8 mouse cellular contexts compared by ENCODE assay signal in genomic region chr12:55492941-55493340, GRCm38 (mm10). TPM values are rescaled to one million over a fixed set of nuclear protein-coding genes. Genes with fewer than 3 reads are reported as not detected.
A peak's percentile ranks its signal among the peaks of the same experiment; 100 is the strongest.
DNase-seq lines count a peak whose midpoint lies in the region; ATAC-seq and TF ChIP-seq lines count a peak whose summit lies in the region.

No protein-coding gene starts in this region.

- 2% methylated on average over 12 of the region's 12 CpGs for WGBS in heart, embryonic 15.5 days
- WGBS in kidney, postnatal 0 days, result under 1% methylated on average over 12 of the region's 12 CpGs
- 3% methylated on average over 12 of the region's 12 CpGs for WGBS in midbrain, embryonic 15.5 days

- TF ChIP-seq CTCF in cortical plate, adult 2 months (IDR thresholded peaks at IDR 0.05; ENCODE audit: extremely low read depth, insufficient read depth, low read length), result no peak
- no peak for TF ChIP-seq CTCF in kidney, postnatal 0 days (IDR thresholded peaks at IDR 0.05; ENCODE audit: low read depth)

- peak overlapping the region; percentile 99 for H3K9ac ChIP-seq in heart, embryonic 15.5 days
- H3K9ac ChIP-seq in kidney, postnatal 0 days (ENCODE audit: low read depth, low read length), result peak overlapping the region; percentile 99
- peak overlapping the region; percentile 93 for H3K9ac ChIP-seq in midbrain, embryonic 15.5 days

- H3K27ac ChIP-seq in heart, embryonic 15.5 days, result peak overlapping the region; percentile 100
- peak overlapping the region; percentile 100; the same call in 1 of the 2 replicates for H3K27ac ChIP-seq in cortical plate, adult 2 months (ENCODE audit: insufficient read depth, low read length)
- peak overlapping the region; percentile 100 for H3K27ac ChIP-seq in kidney, postnatal 0 days
- peak overlapping the region; percentile 98 for H3K27ac ChIP-seq in midbrain, embryonic 15.5 days

- no peaks in the 10 kb centered on the region for H3K9me3 ChIP-seq in heart, embryonic 15.5 days (replicated peaks)
- H3K9me3 ChIP-seq in kidney, postnatal 0 days (replicated peaks; ENCODE audit: low read length), result no peaks in the 10 kb centered on the region
- H3K9me3 ChIP-seq in midbrain, embryonic 15.5 days, result no peaks in the 10 kb centered on the region

- no peak for ATAC-seq in heart, embryonic 15.5 days (replicated peaks; ENCODE audit: insufficient number of reproducible peaks, insufficient read depth, low FRiP score, low read depth)
- no peak for ATAC-seq in kidney, postnatal 0 days (replicated peaks; ENCODE audit: low FRiP score, low read depth)
- no peak for ATAC-seq in midbrain, embryonic 15.5 days (replicated peaks)

- no peak for DNase-seq in heart, adult 18-20 months
- peak; percentile 53 for DNase-seq in kidney, postnatal 0 days (ENCODE audit: low spot score)
- DNase-seq in spleen, postnatal 14 days (ENCODE audit: low spot score in 2 of 2), result no peak
- DNase-seq in layer of hippocampus, adult 9-11 months, result no peak
- no peak for DNase-seq in frontal cortex, postnatal 10 days (ENCODE audit: low spot score in 2 of 2)

- no peak for TF ChIP-seq POLR2A in cortical plate, adult 2 months (IDR thresholded peaks at IDR 0.05; ENCODE audit: extremely low read depth, insufficient read depth, low read length)

- H3K36me3 ChIP-seq in heart, embryonic 15.5 days, result peaks cover 33% of the 10 kb centered on the region
- H3K36me3 ChIP-seq in kidney, postnatal 0 days (ENCODE audit: insufficient read depth, low read length), result peaks cover 25% of the 10 kb centered on the region
- peaks cover 4% of the 10 kb centered on the region; the same call in 1 of the 2 replicates for H3K36me3 ChIP-seq in midbrain, embryonic 15.5 days (replicated peaks)

- H3K4me1 ChIP-seq in heart, embryonic 15.5 days (replicated peaks), result peaks cover 37% of the 10 kb centered on the region
- no peaks in the 10 kb centered on the region; the same call in 1 of the 2 replicates for H3K4me1 ChIP-seq in cortical plate, adult 2 months (ENCODE audit: control insufficient read depth, insufficient read depth, low read length)
- peaks cover 15% of the 10 kb centered on the region for H3K4me1 ChIP-seq in kidney, postnatal 0 days (replicated peaks; ENCODE audit: insufficient read depth, low read length)
- peaks cover 25% of the 10 kb centered on the region for H3K4me1 ChIP-seq in midbrain, embryonic 15.5 days

- H3K27me3 ChIP-seq in heart, embryonic 15.5 days, result no peaks in the 10 kb centered on the region
- H3K27me3 ChIP-seq in kidney, postnatal 0 days (ENCODE audit: insufficient read depth, low read length), result no peaks in the 10 kb centered on the region
- no peaks in the 10 kb centered on the region for H3K27me3 ChIP-seq in midbrain, embryonic 15.5 days (replicated peaks)

- peak overlapping the region; percentile 92 for H3K4me3 ChIP-seq in heart, embryonic 15.5 days
- H3K4me3 ChIP-seq in cortical plate, adult 2 months (ENCODE audit: insufficient read depth, low read length), result peak overlapping the region; percentile 100
- peak overlapping the region; percentile 94 for H3K4me3 ChIP-seq in kidney, postnatal 0 days (replicated peaks; ENCODE audit: low read depth, low read length)
- H3K4me3 ChIP-seq in midbrain, embryonic 15.5 days, result peak overlapping the region; percentile 83

- H3K4me2 ChIP-seq in heart, embryonic 15.5 days, result peak overlapping the region; percentile 79
- peak overlapping the region; percentile 82 for H3K4me2 ChIP-seq in kidney, postnatal 0 days (ENCODE audit: low read length)
- peak overlapping the region; percentile 81 for H3K4me2 ChIP-seq in midbrain, embryonic 15.5 days

RNA-seq across cellular contexts. Expression of gene Nfkbia, which starts 0.5 kb away (rescaled TPM):
- polyA plus RNA-seq in heart, embryonic 15.5 days (2015; fragmentation: Nextera tagmentation; extraction: Ambion mirVana), result 61.4 and 82.5 TPM in 2 replicates
- total RNA-seq in heart, adult 18-20 months (2021), result 10 to 100 TPM; 59.5 to 74.3 TPM
- polyA plus RNA-seq in cortical plate, adult 2 months (2012; rRNA removed), result 35.4 and 40.2 TPM in 2 replicates
- 73.1 and 82.7 TPM in 2 replicates for polyA plus RNA-seq in kidney, postnatal 0 days (2015; fragmentation: Nextera tagmentation; extraction: Ambion mirVana)
- polyA plus RNA-seq in midbrain, embryonic 15.5 days (2015; fragmentation: Nextera tagmentation; extraction: Ambion mirVana), result 60.0 and 63.8 TPM in 2 replicates
